Mouse (Mus musculus): ENCODE data around the gene Rer1. TPM values are rescaled to one million over a fixed set of nuclear protein-coding genes. Genes with fewer than 3 reads are reported as not detected.

Rer1 gene
- polyA plus RNA-seq, 1 experiment: 97.9 TPM

- Histone ChIP-seq H3K4me1 (ENCODE audit: control insufficient read depth, insufficient read depth, low read length) (no peaks in the 10 kb centered on the region), H3K27ac (ENCODE audit: insufficient read depth, low read depth, low read length) (no peak overlapping the region), H3K4me3 (ENCODE audit: insufficient read depth, low read length) (no peak overlapping the region)
- no peak for TF ChIP-seq CTCF (IDR thresholded peaks at IDR 0.05; ENCODE audit: low read depth, low read length)
Observed at GRCm38 (mm10) chr4:155076677-155077076, 9.5 kb downstream of the Rer1 start.

GRCm38 (mm10) chr4:155075813-155076212 lies 10.4 kb downstream of the Rer1 start:
- TF ChIP-seq POLR2A (IDR thresholded peaks at IDR 0.05; ENCODE audit: borderline replicate concordance, low read depth, low read length) (no peak), CTCF (IDR thresholded peaks at IDR 0.05; ENCODE audit: low read depth, low read length) (no peak)
- no peaks in the 10 kb centered on the region for H3K4me1 ChIP-seq (ENCODE audit: control insufficient read depth, insufficient read depth, low read length)
- H3K4me3 ChIP-seq (ENCODE audit: insufficient read depth, low read length): no peak overlapping the region
- H3K27ac ChIP-seq (ENCODE audit: insufficient read depth, low read depth, low read length): no peak overlapping the region

- no peak overlapping the region for H3K27ac ChIP-seq (ENCODE audit: insufficient read depth, low read depth, low read length)
- no peak for TF ChIP-seq POLR2A (IDR thresholded peaks at IDR 0.05; ENCODE audit: borderline replicate concordance, low read depth, low read length)
- no peak for TF ChIP-seq CTCF (IDR thresholded peaks at IDR 0.05; ENCODE audit: low read depth, low read length)
- H3K4me3 ChIP-seq (ENCODE audit: insufficient read depth, low read length): no peak overlapping the region
- no peaks in the 10 kb centered on the region for H3K4me1 ChIP-seq (ENCODE audit: control insufficient read depth, insufficient read depth, low read length)
Observed at GRCm38 (mm10) chr4:155075137-155075536, 11.0 kb downstream of the Rer1 start.

- H3K27ac ChIP-seq (ENCODE audit: insufficient read depth, low read depth, low read length): no peak overlapping the region
- TF ChIP-seq CTCF (IDR thresholded peaks at IDR 0.05; ENCODE audit: low read depth, low read length): no peak
- no peak for TF ChIP-seq POLR2A (IDR thresholded peaks at IDR 0.05; ENCODE audit: borderline replicate concordance, low read depth, low read length)
- no peak overlapping the region for H3K4me3 ChIP-seq (ENCODE audit: insufficient read depth, low read length)
- peaks cover 4% of the 10 kb centered on the region; the same call in 1 of the 2 replicates for H3K4me1 ChIP-seq (ENCODE audit: control insufficient read depth, insufficient read depth, low read length)
Observed at GRCm38 (mm10) chr4:155074418-155074817, 11.8 kb downstream of the Rer1 start.

GRCm38 (mm10) chr4:155070921-155071320 lies 15.3 kb downstream of the Rer1 start:
- Histone ChIP-seq H3K27ac (ENCODE audit: insufficient read depth, low read depth, low read length) (no peak overlapping the region), H3K4me3 (ENCODE audit: insufficient read depth, low read length) (no peak overlapping the region), H3K4me1 (ENCODE audit: control insufficient read depth, insufficient read depth, low read length) (peaks cover 14% of the 10 kb centered on the region)
- no peak for TF ChIP-seq POLR2A (IDR thresholded peaks at IDR 0.05; ENCODE audit: borderline replicate concordance, low read depth, low read length)

- no peak for TF ChIP-seq POLR2A (IDR thresholded peaks at IDR 0.05; ENCODE audit: borderline replicate concordance, low read depth, low read length)
- TF ChIP-seq CTCF (IDR thresholded peaks at IDR 0.05; ENCODE audit: low read depth, low read length): no peak
- Histone ChIP-seq H3K4me1 (ENCODE audit: control insufficient read depth, insufficient read depth, low read length) (peaks cover 16% of the 10 kb centered on the region), H3K4me3 (ENCODE audit: insufficient read depth, low read length) (no peak overlapping the region), H3K27ac (ENCODE audit: insufficient read depth, low read depth, low read length) (no peak overlapping the region)
Observed at GRCm38 (mm10) chr4:155070199-155070598, 16.0 kb downstream of the Rer1 start.

GRCm38 (mm10) chr4:155069191-155069590 lies 17.0 kb downstream of the Rer1 start:
- peak overlapping the region; percentile 93; the same call in 1 of the 2 replicates for H3K4me3 ChIP-seq (ENCODE audit: insufficient read depth, low read length)
- peaks cover 16% of the 10 kb centered on the region for H3K4me1 ChIP-seq (ENCODE audit: control insufficient read depth, insufficient read depth, low read length)
- no peak for TF ChIP-seq CTCF (IDR thresholded peaks at IDR 0.05; ENCODE audit: low read depth, low read length)
- no peak for TF ChIP-seq POLR2A (IDR thresholded peaks at IDR 0.05; ENCODE audit: borderline replicate concordance, low read depth, low read length)
- no peak overlapping the region for H3K27ac ChIP-seq (ENCODE audit: insufficient read depth, low read depth, low read length)

GRCm38 (mm10) chr4:155068357-155068972 lies 17.7 kb downstream of the Rer1 start:
- peak overlapping the region; percentile 93 for H3K4me3 ChIP-seq (ENCODE audit: insufficient read depth, low read length)
- no peak for TF ChIP-seq POLR2A (IDR thresholded peaks at IDR 0.05; ENCODE audit: borderline replicate concordance, low read depth, low read length)
- TF ChIP-seq CTCF (IDR thresholded peaks at IDR 0.05; ENCODE audit: low read depth, low read length): no peak
- H3K4me1 ChIP-seq (ENCODE audit: control insufficient read depth, insufficient read depth, low read length): peaks cover 16% of the 10 kb centered on the region
- H3K27ac ChIP-seq (ENCODE audit: insufficient read depth, low read depth, low read length): peak overlapping the region; percentile 66

- H3K27ac ChIP-seq (ENCODE audit: insufficient read depth, low read depth, low read length): peak within 1 kb of the TSS; percentile 66
- TF ChIP-seq CTCF (IDR thresholded peaks at IDR 0.05; ENCODE audit: low read depth, low read length): no peak
- TF ChIP-seq POLR2A (IDR thresholded peaks at IDR 0.05; ENCODE audit: borderline replicate concordance, low read depth, low read length): no peak
- H3K4me1 ChIP-seq (ENCODE audit: control insufficient read depth, insufficient read depth, low read length): peaks cover 16% of the 10 kb centered on the region
- H3K4me3 ChIP-seq (ENCODE audit: insufficient read depth, low read length): peak within 1 kb of the TSS; percentile 93
Observed at GRCm38 (mm10) chr4:155066834-155067522, 19.2 kb downstream of the Rer1 start, which contains the start of gene Pex10. Gene Pex10, plus strand, starts transcription at chr4:155067016.

All from bone marrow macrophage, adult 2 months (primary cell).